Mouse (Mus musculus): ENCODE measurements around the gene Sp6. TPM values are rescaled to one million over a fixed set of nuclear protein-coding genes. Genes with fewer than 3 reads are reported as not detected.

The Sp6 gene
- polyA plus RNA-seq (2012; fragmentation: generic; extraction: Trizol): under 1 TPM in 1 of 2 experiments, not detected in 1; 0.06 TPM

GRCm38 (mm10) chr11:97013121-97013670 is at the start of gene Sp6:
Sp6 (plus strand) TSS chr11:97013394.

GRCm38 (mm10) chr11:96982859-96983258 is 30.3 kb upstream of the Sp6 start, which contains the start of gene Sp2:
Sp2 (minus strand) TSS chr11:96982959.

GRCm38 (mm10) chr11:97029686-97030417 is 16.7 kb downstream of the Sp6 start, which contains the start of gene Scrn2:
Scrn2 (plus strand) TSS chr11:97029938.

GRCm38 (mm10) chr11:97041022-97041899 is 28.1 kb downstream of the Sp6 start, which contains the start of the genes Lrrc46 and Mrpl10:
Lrrc46 (minus strand) TSS chr11:97041407.
Mrpl10 (plus strand) TSS chr11:97041560.

GRCm38 (mm10) chr11:97050216-97050943 is 37.2 kb downstream of the Sp6 start, which contains the start of gene Osbpl7:
Osbpl7 (plus strand) TSS chr11:97050628.

Other genes starting within 250 kb of the Sp6 start
- gene Snx11, start 235.8 kb upstream of the Sp6 start, polyA plus RNA-seq (2012; fragmentation: generic; extraction: Trizol): 10 to 100 TPM in 1 of 2 experiments, 1 to 10 TPM in 1; 9.3 to 16.1 TPM
- 10 to 100 TPM; 10.9 to 66.8 TPM for gene Cbx1, start 224.3 kb upstream of the Sp6 start, polyA plus RNA-seq (2012; fragmentation: generic; extraction: Trizol)
- gene Nfe2l1, start 183.4 kb upstream of the Sp6 start, polyA plus RNA-seq (2012; fragmentation: generic; extraction: Trizol): 100 to 1,000 TPM in 1 of 2 experiments, 10 to 100 TPM in 1; 32.1 to 205 TPM
- gene Copz2, start 163.5 kb upstream of the Sp6 start, polyA plus RNA-seq (2012; fragmentation: generic; extraction: Trizol): 100 to 1,000 TPM; 148 to 589 TPM
- gene Cdk5rap3, start 96.9 kb upstream of the Sp6 start, polyA plus RNA-seq (2012; fragmentation: generic; extraction: Trizol): 10 to 100 TPM; 58.3 to 94.0 TPM
- not detected for gene Prr15l, start 85.3 kb upstream of the Sp6 start, polyA plus RNA-seq (2012; fragmentation: generic; extraction: Trizol)
- 1 to 10 TPM; 1.6 to 2.6 TPM for gene Pnpo, start 69.4 kb upstream of the Sp6 start, polyA plus RNA-seq (2012; fragmentation: generic; extraction: Trizol)
- 10 to 100 TPM in 1 of 2 experiments, 1 to 10 TPM in 1; 6.4 to 15.4 TPM for gene Sp2, start 30.4 kb upstream of the Sp6 start, polyA plus RNA-seq (2012; fragmentation: generic; extraction: Trizol)
- gene Scrn2, start 16.5 kb downstream of the Sp6 start, polyA plus RNA-seq (2012; fragmentation: generic; extraction: Trizol): 10 to 100 TPM; 37.1 to 48.4 TPM
- gene Lrrc46, start 28.0 kb downstream of the Sp6 start, polyA plus RNA-seq (2012; fragmentation: generic; extraction: Trizol): 1 to 10 TPM; 2.0 to 6.0 TPM
- gene Mrpl10, start 28.2 kb downstream of the Sp6 start, polyA plus RNA-seq (2012; fragmentation: generic; extraction: Trizol): 100 to 1,000 TPM in 1 of 2 experiments, 10 to 100 TPM in 1; 76.8 to 100 TPM
- gene Osbpl7, start 37.2 kb downstream of the Sp6 start, polyA plus RNA-seq (2012; fragmentation: generic; extraction: Trizol): 1 to 10 TPM; 1.9 to 7.7 TPM
- gene Tbx21, start 101.9 kb downstream of the Sp6 start, polyA plus RNA-seq (2012; fragmentation: generic; extraction: Trizol): not detected
- 1 to 10 TPM in 1 of 2 experiments, under 1 TPM in 1; 0.07 to 1.3 TPM for gene Tbkbp1, start 138.1 kb downstream of the Sp6 start, polyA plus RNA-seq (2012; fragmentation: generic; extraction: Trizol)
- gene Kpnb1, start 174.5 kb downstream of the Sp6 start, polyA plus RNA-seq (2012; fragmentation: generic; extraction: Trizol): 100 to 1,000 TPM in 1 of 2 experiments, 10 to 100 TPM in 1; 35.4 to 123 TPM

All from C3H10T1/2 (cell line).